Mouse (Mus musculus) CH12.LX (cell line): ENCODE data around the gene Tomm40l.

Experiments
- CTCF ChIP-seq, 2 experiments: IDR thresholded peaks in 1 of 2; conservative IDR thresholded peaks in 1 of 2; 2 replicates each; pipeline ENCODE4 v1.5.1; 2011 to 2012; ENCODE audit warnings: low read depth in 2 of 2, low read length in 2 of 2, improper control_type of control experiment in 1 of 2, inconsistent platforms in 1 of 2, mild to moderate bottlenecking in 1 of 2, moderate library complexity in 1 of 2
- EP300 ChIP-seq: IDR thresholded peaks from 2 replicates; pipeline ENCODE4 v1.6.1; 2011; ENCODE audit warnings: low read length, improper control_type of control experiment

DNA sequence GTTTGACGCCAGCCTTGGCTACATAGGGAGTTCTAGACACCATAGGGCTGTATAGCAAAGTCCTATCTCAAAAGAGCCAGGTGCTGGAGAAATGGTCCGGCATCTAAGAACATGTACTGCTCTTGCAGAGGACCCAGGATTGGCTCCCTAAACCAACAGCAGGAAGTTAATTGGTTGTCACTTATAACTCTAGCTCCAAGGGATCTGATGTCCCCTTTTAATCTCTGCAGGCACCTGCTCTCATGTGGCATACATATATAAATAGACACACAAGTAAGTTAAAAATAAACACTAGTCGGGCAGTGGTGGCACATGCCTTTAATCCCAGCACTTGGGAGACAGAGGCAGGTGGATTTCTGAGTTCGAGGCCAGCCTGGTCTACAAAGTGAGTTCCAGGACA, 13.5 kb upstream of the Tomm40l start:
- TF ChIP-seq CTCF (conservative IDR thresholded peaks at IDR 0.05 in 1 of 2, IDR thresholded peaks at IDR 0.05 in 1 of 2; ENCODE audit: low read depth in 2 of 2, low read length in 2 of 2) = no peak
- no peak for TF ChIP-seq EP300
